Mouse (Mus musculus): Measurements from ENCODE around the gene Troap. TPM values are rescaled to one million over a fixed set of nuclear protein-coding genes. Genes with fewer than 3 reads are reported as not detected.
"Not testable (repeated sequence)": the region's sequence is repeated elsewhere in the genome, so short reads cannot be mapped to it uniquely, and the experiment has no call there.

Gene Troap
- polyA plus RNA-seq, 3 experiments from 2014 or later: 0.92 to 9.3 (median 1.1) TPM

DNA sequence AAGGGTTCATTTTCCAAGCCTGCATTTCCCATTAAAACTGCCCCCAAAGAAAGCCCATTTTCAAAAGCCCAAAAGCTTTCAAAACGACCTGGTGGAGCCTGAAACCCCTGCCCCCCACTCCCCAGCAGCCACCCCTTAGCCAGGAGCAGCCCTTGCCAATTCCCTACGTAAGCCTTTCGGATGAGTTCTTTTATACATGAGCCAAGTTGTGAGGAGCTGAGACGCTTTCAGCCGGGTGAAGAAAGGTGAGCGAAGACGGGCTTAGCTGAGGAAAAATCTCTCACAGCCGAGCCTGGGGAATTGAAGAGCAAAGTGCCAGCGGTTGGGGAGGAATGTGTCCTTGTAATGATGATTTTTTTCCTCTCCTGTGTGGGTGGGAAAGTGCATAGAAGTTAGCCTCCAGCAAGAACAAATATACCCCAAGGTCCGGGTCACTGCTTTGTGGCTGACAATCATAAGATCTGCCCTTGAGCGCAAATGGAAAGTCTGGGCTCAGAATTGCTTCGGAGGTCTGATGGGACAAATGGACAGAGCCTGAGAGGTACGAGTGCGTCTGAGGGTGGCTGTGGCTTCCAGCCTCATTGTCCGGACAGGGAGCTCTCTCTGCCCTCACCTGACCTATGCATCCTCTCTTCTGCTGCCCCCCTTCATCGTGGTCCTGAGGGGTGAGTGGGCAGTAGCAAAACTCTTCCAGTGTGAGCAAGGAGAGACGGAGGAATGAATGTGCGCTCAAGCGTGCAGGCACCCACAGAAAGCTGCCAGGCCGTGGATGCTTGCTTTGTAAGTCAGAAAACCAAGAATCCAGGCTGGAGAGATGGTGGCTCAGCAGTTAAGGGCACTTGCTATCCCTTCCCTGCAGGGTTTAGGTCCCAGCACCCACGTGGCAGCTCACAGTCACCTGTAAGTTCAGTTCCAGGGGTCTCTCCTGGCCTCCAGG is 33.2 kb upstream of the Troap start:
- ATAC-seq: no peak

DNA sequence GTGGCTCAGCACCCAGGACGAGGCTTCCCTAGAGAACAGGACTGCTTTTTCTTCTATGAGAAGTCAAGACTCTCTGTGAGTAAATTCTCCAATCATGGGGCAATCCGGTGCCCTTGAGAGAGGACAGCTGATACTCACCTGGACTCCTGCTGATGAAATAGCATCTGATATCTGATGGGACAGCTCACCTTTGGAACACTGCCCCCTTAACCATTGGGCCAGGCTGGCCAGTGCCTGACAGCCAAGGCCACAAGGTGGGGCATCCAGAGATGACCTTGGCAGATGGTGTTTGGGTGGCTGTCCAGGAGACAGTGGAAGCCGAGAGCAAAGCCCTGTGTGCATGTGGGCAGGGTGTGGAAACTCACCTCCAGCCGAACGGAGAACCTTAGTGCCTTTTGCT is 32.0 kb upstream of the Troap start:
- no peak for ATAC-seq

DNA sequence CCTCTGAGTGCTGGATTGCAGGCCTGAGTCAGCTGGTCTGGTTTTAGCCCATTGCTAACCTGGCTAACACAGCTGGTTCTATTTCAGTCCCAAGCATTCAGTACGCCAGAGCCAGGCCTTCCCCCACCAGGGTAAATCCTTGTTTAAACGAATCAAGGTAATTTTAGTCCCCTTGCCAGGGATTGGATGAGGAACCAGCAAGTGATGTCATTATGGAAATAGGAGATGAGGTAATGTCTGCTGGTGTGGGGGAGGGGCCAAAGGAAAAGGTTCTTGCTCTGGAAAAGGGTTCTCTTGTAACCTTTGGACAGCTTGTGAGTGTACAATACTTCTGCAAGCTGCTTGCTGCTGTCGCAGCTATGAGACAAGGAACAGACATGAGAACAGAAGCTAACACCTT is 29.5 kb upstream of the Troap start:
- ATAC-seq: no peak

DNA sequence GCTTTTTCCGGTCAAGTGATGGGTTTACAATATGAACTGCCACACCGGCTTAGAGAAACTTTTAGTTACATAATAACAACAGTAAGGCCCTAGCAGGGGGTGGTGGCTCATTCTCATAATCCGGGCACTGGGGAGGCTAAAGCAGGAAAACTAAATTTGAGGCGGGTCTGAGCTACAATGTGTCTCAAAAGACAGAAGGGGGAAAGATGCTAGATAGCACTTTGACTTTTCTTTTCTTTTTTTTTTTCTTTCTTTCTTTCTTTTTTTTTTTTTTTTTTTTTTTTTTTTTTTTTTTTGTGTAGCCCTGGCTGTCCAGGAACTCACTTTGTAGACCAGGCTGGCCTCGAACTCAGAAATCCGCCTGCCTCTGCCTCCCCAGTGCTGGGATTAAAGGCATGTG is 28.6 kb upstream of the Troap start:
- not testable (repeated sequence) for ATAC-seq

DNA sequence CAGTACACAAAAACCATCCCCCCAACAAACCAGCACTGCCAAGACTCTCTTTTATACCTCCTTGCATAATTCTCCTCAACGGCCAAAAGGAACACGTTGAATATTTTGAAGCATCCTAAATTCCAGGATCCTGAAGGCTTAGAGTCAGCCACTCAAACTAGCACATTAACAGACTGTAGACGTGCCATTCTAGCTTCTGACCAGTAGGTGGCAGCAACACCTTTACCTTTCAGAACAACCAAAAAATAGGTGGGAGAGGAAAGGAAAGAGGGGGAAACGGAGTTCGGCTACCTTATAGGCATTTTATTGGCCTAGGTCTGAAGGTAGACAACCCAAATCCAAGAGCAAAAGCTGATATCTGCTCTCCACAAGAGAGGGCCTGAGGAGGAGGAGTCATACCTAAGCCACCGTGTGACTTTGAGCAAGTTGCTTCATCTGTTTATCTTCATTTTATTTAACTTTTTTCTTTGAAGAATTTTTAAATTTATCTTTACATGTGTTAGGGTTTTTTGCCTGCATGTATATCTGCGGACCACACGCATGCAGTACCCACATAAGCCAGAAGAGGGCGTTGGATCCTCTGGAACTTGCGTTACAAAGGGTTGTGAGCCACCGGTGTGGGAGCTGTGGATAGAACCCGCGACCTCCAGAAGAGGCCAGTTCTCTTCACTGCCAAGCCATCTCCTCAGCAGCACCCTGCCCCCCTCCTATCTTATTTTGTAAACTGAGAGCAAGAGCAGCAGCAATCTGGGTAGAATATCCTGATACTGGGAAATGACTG is 24.7 kb upstream of the Troap start:
- peak; percentile 32 for ATAC-seq

DNA sequence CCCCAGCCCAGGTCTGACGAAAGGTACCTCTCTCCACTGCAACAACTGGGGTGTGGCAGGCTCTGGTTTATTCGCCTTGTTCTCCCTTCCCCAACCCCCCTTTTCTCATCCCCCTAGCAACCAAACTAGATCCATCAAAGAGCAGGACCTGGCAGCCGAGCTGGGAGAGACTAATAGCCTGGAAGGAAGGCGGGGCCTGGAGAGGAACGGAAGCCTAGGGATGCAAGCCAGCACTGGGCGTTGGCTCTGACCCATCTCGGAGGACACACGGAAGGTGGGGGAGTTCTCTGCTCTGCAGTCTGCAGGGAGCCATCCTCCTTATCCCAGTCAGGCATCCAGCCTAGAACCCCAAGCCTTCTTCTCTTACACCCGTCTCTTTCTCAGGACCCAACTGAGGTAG is 21.0 kb upstream of the Troap start:
- no peak for ATAC-seq

DNA sequence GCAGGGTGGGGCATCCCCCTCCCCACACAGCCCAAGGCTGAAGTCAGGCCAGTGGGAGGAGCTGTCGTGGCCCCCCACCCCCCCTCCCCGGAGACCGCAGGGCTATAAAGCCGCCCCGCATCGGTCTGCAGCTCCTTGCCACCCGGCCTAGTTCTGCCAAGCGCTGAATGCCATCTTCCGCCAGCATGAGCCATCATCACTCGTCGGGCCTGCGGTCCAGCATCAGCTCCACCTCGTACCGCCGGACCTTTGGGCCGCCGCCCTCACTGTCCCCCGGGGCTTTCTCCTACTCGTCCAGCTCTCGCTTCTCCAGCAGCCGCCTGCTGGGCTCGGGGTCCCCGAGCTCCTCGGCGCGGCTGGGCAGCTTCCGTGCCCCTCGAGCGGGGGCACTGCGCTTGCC is 19.3 kb upstream of the Troap start, which contains the start of gene Prph:
Prph (plus strand) TSS at position 135 of the 400 bp plus-strand sequence.
- ATAC-seq: no peak

DNA sequence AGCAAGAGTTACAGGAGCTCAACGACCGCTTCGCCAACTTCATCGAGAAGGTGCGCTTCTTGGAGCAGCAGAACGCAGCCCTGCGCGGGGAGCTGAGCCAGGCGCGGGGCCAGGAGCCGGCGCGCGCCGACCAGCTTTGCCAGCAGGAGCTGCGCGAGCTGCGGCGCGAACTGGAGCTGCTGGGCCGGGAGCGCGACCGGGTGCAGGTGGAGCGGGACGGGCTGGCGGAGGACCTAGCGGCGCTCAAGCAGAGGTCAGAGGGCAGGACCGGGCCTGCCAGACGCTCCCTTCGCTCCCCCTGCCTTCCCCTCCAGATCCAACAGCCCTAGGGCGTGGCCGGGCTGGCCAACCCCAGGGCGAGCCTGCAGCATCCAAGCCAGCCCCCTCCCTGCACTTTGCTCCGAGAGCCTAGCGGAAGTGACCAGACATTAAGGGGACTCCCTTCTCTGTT is 18.8 kb upstream of the Troap start:
- ATAC-seq: no peak

DNA sequence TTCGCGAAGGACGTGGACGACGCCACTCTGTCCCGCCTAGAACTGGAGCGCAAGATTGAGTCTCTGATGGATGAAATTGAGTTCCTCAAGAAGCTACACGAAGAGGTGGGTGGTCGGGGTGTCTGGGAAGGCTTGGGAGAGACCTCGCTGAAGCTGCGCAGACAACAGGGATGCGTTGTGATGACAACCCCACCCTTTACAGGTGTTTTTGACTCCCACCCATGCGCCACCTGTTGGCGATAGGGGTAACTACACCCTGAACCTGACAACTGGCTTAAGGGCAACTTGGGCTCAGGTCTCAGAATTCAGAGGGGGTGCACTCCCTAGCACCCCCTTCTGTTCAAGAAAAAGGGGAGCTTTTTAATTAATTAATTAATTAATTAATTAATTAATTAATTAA is 18.0 kb upstream of the Troap start:
- ATAC-seq: no peak

DNA sequence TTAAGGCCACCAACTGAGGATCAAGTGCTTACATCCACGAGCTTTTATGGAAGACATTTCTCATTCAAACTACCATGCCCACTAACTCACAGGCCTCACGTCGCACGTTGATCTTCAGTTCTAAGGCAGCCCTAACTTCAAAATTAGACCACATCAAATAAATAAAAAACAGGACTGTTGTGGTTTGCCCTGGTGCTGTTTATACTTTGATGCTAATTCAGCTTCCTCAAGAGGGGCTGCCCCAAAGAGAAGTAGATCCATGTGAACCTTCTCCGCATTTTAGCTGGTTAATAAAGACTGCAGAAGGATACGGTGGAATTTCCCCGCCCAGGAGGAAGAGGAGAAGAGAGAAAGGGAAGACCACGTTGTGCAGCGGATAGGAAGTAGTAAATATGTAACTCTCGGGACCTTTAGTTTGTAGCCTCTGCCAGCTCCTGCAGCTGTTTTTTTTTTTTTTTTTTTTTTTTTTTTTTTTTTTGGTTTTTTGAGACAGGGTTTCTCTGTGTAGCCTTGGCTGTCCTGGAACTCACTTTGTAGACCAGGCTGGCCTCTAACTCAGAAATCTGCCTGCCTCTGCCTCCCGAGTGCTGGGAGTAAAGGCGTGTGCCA is 8.7 kb upstream of the Troap start:
- peak; percentile 82 for ATAC-seq

DNA sequence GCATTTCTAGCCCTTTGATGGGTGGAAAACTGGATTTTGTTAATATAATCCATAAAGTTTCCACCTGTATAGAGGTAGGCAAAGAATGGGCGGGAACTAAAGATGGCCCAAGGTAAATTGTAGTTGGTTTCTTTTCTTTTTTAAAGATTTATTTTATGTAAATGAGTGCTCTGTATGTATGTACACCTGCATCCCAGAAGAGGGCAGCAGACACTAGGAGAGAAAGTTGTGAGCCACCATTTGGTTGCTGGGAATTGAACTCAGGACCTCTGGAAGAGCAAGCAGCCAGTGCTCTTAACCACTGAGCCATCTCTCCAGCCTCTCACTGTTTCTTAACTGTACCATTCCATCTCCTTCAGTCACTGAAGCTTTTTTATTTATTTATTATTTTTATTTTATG is 2.4 kb upstream of the Troap start:
- ATAC-seq: no peak

DNA sequence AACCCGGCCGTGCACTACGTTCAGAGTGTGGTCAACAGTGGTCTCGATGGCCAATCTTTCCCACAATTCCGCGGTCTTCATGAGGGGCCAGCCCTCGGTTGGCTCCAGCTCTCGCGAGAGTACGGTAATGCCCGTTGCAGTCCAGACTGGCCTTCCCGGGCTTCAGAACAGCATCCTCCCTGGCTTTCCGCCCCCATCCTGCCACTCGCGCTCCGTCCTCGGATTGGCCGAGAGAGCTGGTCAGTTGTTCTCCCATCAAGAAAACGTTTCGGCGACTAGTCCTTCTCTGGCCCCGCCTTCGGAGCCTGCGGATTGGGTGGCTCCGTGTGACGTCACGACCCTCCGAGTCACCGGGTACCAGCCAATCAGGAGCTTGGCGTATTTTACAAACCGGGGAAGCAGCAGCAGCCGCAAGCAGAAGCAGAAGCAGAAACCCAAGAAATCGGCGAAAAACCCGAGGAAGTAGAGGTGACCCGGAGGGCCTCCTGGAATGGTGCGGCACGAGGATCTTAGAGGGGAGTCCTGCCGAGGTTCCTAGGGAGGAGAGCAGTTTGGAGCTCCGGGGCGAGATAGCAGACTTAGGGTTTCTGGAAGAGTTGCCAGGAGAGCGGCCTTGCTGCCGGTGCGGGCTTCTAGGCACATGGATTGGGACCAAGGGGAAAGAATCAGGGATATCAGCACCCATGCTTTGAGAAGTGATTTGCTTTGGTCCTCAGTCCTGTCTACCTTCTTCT is 392 bp downstream of the Troap start:
- ATAC-seq: peak; percentile 98

DNA sequence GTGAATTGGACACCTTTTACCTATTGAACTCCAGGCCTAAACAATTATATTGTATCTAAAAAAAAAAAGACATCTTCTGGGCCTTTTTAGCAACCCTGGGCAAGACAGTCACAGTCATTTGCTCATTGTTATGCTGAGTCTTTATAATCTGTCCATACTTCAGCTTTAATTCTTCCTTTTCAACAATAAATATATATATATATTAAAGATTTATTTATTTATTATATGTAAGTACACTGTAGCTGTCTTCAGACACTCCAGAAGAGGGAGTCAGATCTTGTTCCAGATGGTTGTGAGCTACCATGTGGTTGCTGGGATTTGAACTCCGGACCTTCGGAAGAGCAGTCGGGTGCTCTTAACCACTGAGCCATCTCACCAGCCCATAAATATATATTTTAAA is 1.6 kb downstream of the Troap start:
- ATAC-seq: not testable (repeated sequence)

DNA sequence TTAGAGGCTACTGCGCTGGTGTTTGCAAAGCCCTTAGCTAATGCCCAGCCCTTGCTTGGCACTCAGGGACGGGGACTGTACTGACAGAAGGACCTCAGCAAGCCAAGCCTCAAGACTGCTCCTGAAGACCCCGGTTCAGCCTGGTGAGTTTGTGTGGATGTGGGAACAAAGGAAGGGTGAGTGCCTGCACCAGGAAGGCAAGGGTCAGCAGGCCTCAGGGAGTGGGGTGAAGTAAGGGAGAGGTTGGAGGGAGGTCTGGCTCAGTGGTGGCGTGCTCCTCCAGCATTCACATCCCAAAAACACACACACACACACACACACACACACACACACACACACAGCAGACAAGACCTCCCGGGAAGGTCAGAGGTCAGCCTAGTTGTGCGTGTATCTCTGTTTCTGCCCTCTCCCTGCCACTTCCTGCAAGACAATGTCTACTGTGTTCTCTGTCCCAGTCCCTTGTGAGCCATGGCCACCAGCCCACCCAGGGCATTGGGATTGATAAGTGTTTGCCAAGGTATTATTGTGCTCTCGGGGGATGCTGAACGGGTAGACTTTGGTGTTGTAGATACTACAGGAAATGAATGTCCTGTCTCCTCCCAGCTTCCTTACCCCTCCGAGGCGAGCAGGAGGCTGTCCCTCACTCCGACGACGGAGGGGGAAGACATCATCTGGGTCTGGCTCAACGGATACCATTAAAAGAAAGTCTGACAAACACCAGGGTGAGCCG is 4.0 kb downstream of the Troap start:
- no peak for ATAC-seq

DNA sequence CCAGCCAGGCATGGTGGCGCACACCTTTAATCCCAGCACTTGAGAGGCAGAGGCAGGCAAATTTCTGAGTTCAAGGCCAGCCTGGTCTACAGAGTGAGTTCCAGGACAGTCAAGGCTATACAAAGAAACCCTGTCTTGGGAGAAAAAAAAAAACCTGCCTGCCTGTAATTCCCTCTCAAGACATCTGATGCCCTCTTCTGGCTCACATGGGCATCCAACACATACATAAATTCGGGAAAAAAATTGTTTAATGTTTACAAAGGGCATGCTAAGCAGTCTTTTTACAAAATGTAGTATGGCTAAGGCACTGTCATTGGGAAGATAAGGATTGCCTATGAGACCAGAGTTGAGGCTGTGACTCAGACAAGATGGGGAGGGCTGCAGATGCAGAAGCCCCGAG is 5.4 kb downstream of the Troap start:
- ATAC-seq: no peak

DNA sequence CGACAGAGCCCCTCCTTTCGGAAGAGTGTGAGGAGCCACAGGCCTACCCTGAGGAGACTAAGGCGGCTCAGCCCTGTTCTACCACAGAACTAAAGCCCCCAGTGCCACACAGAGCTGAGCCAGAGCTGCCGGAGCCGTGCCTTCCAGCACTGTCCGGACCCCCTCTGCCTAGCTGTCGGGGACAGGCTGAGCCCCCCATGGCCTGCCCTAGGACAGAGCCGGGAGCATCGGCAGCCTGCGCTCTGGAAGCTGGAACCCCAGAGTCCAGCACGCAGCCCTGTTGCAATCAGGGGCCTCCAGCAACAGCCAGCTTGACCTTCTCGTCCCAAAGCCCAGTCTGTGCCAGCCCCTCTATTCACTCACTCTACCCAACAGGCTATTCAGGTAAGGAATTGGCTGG is 7.9 kb downstream of the Troap start:
- no peak for ATAC-seq

DNA sequence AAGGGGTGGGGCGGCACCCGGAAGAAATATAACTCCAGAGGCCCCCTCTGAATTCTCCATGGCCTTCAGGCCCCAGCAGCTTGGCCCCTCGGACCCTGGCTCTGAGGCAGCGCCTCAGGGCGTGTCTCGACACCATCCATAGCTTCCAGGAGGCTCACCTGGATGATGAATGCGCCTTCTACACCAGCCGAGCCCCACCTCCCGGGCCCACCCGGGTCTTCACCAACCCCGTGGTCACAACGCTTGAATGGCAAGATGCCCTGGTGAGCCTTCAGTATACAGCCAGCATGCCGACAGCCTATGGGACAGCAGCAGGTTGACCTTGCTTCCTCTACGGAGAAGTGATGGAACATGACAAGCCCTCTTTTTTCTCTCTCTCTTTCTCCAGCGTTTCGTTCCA is 8.5 kb downstream of the Troap start:
- ATAC-seq: no peak

DNA sequence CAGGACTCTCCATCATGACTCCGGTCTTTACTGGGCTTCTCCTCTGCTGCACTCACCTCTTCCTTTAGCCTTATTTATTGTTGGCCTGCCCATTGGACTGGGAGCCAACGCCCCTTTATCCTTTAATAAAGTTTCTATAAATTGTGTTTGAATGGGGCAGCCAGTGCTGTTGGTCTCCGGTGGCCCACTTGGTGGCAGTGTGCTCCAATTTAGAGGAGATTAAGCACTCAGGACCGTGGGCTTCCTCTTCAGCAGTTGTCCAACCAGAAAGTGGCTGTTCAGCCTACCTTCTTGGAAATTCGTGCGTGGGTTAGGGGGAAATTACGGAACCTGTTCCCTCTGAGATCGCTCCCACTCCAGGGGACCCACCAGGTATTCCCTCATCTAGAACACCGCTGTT is 8.9 kb downstream of the Troap start:
- no peak for ATAC-seq

DNA sequence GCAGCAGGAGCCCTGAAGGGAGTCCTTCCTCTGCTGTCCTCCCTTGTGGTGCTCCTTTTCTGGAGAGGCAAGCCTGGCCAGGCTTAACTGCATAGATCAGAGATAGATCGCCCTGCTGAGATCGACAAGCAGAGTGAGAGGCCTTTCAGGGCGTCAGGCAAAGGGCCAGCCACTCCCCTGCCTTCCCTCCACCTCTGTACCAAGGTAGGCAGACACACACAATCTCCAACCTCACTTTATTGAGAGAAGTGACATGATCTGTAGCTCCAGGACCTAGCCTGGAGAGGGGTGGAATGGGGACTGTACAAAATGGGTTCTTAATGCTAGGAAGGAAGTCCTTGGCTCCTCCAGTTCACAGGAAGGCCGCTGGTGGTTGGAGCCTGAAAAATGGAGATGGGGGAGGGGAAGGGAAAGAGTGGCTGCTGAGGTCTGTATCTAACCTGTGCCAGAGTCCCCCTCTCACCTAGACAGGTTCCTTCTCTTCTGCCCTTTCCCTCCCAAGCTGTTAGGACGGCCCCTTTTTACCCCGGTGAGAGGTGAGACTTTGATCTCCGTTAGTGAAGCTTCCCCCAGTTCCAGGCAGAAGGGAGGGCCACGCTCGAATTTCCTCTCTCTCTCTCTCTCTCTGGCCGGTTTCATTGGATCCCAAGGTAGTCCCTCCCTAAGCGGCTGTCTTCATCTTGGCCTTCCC is 9.6 kb downstream of the Troap start:
- ATAC-seq: no peak

DNA sequence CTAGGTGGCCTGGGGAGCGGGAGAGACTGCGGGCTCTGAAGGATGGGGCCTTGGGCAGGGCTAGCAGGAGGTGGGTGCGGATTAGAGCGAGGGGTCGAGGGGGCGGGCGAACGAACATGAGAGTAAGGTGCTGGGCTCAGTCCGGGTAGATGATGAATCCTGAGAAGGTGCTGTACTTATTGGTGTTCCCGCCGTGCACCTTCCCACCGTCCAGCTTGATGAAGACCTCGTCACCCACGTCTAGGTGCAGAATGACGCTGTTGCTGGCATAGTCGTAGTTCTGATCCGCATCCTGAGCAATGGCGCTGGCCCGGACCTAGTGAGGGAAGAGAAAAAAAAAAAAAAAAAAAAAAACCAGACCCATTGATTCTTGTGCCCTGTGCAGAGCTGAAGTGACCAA is 10.2 kb downstream of the Troap start:
- no peak for ATAC-seq

DNA sequence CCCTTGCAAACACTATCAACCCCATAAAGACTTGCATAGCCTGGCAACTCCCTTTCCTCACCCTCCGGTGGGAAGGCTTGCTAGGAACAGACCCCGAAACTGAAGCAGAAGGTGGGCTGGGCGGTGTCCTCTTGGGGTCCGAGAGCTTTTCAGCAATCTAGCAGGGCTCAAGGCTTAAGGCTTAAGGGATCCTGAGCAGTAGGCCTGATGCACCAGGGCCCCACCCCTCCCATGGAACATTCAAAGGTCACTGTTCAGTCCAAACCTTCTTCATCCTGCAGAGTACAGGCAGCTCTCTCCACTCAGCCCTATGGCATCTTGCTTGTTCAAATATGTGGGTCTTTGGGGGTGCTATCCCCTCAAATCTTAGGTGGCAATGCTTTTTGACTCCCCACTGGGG is 11.6 kb downstream of the Troap start:
- ATAC-seq: no peak

Measured in inflammation-experienced regulatory T-cells, adult 6 months (primary cell).